Mouse (Mus musculus): Measurements from ENCODE around the gene Rpl23a.

Gene Rpl23a

GRCm38 (mm10) chr11:78182961-78183844, at the start of gene Rpl23a:
Gene Rpl23a, minus strand, starts transcription at chr11:78183584.
- DNase-seq (ENCODE audit: extremely low spot score, low spot score) = peak; percentile 90

GRCm38 (mm10) chr11:78231518-78231917, 48.1 kb upstream of the Rpl23a start:
- DNase-seq (ENCODE audit: extremely low spot score, low spot score) = no peak

GRCm38 (mm10) chr11:78223586-78223985, 40.2 kb upstream of the Rpl23a start:
- DNase-seq (ENCODE audit: extremely low spot score, low spot score) = no peak

- no peak for DNase-seq (ENCODE audit: extremely low spot score, low spot score)
Observed at GRCm38 (mm10) chr11:78215709-78216317, 32.4 kb upstream of the Rpl23a start.

GRCm38 (mm10) chr11:78213086-78213817, 29.9 kb upstream of the Rpl23a start:
- DNase-seq (ENCODE audit: extremely low spot score, low spot score) = no peak

GRCm38 (mm10) chr11:78211513-78211912, 28.1 kb upstream of the Rpl23a start:
- no peak for DNase-seq (ENCODE audit: extremely low spot score, low spot score)

GRCm38 (mm10) chr11:78210615-78211014, 27.2 kb upstream of the Rpl23a start:
- no peak for DNase-seq (ENCODE audit: extremely low spot score, low spot score)

GRCm38 (mm10) chr11:78209886-78210285, 26.5 kb upstream of the Rpl23a start:
- DNase-seq (ENCODE audit: extremely low spot score, low spot score) = no peak

- no peak for DNase-seq (ENCODE audit: extremely low spot score, low spot score)
Observed at GRCm38 (mm10) chr11:78207190-78207589, 23.8 kb upstream of the Rpl23a start.

- DNase-seq (ENCODE audit: extremely low spot score, low spot score) = peak; percentile 48
Observed at GRCm38 (mm10) chr11:78205361-78206206, 22.2 kb upstream of the Rpl23a start.

- DNase-seq (ENCODE audit: extremely low spot score, low spot score) = no peak
Observed at GRCm38 (mm10) chr11:78204287-78204686, 20.9 kb upstream of the Rpl23a start.

GRCm38 (mm10) chr11:78202372-78202771, 19.0 kb upstream of the Rpl23a start:
- DNase-seq (ENCODE audit: extremely low spot score, low spot score) = no peak

GRCm38 (mm10) chr11:78195101-78195863, 11.9 kb upstream of the Rpl23a start:
- DNase-seq (ENCODE audit: extremely low spot score, low spot score) = no peak

GRCm38 (mm10) chr11:78194411-78195100, 11.2 kb upstream of the Rpl23a start:
- DNase-seq (ENCODE audit: extremely low spot score, low spot score) = peak; percentile 78

- DNase-seq (ENCODE audit: extremely low spot score, low spot score) = no peak
Observed at GRCm38 (mm10) chr11:78193113-78193512, 9.7 kb upstream of the Rpl23a start, which contains the start of gene Proca1. Gene Proca1, plus strand, starts transcription at chr11:78193392.

- no peak for DNase-seq (ENCODE audit: extremely low spot score, low spot score)
Observed at GRCm38 (mm10) chr11:78190041-78190440, 6.7 kb upstream of the Rpl23a start.

GRCm38 (mm10) chr11:78189234-78190040, 6.1 kb upstream of the Rpl23a start:
- peak; percentile 94 for DNase-seq (ENCODE audit: extremely low spot score, low spot score)

GRCm38 (mm10) chr11:78188331-78189233, 5.2 kb upstream of the Rpl23a start, which contains the start of gene Rab34:
Gene Rab34, plus strand, starts transcription at chr11:78188430.
- DNase-seq (ENCODE audit: extremely low spot score, low spot score) = peak; percentile 88
